Mouse (Mus musculus) left cerebral cortex, adult 9 months (tissue): ENCODE data around the gene Nectin1.
A peak's percentile ranks its signal among the peaks of the same experiment; 100 is the strongest.

ENCODE experiments used
- DNase-seq, 2 experiments: peaks; one replicate each; pipeline ENCODE4 v3.0.0; 2022; ENCODE audit warnings: low spot score in 2 of 2

The Nectin1 gene

DNA sequence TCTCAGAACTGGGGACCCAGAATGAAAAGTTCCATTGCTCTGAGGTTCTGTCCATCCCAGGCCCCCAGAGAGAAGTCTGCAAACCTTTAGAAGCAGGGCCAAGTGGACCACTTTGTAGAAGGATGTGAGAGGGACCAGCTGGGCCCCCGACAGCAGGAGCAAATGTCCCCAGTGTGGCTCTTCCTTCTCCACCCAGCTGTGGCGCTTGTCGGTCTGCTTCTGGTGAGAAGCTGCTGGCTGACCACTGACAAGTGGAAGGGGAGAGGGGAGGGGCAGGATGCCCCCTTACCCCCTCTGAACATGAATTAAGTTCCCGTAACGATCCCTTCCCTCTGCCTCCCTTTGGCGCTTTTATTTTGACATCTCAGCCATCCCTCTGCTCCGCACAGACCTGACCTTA, 54.0 kb downstream of the Nectin1 start:
- no peak for DNase-seq

DNA sequence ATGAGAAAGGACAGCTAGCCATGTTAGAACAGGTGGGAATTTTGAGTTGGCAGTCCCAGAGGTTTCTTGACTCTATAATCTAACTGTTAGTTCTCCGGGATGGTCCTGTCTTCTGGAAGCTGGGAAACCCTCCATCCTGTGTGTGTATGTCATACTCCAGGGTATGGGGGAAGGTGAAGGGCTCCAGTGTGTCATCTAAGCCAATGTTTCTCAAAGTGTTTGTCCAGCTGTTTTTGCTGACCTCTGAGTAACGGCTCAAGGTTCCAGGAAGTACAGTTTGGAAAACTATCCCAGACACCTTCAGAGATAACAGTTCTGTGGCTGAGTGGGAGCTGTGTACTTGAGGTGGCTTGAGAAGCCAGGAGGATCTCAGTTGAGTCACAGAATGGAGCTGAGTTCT, 56.7 kb downstream of the Nectin1 start:
- DNase-seq, result no peak

DNA sequence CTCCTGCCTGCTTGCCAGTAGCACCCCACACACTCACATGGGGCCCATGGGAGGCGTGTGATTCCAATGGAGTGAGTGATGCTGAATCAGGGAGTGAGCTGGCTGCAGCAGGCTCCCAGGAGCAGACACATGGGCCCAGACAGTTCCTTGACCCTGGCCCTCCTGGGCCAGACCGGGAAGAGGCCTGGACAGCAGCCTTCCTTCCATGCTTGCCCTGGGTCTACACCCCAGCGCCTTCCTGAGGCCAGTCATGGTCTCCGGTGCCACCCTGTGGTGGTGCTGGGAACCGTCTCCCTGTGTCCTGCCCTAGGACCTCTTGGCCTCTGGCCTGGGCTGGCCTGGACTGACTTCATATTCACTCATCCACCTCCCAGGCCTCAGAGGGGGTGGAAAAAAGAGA, 58.1 kb downstream of the Nectin1 start:
- DNase-seq, result peak in 1 of 2 experiments; percentile 64

DNA sequence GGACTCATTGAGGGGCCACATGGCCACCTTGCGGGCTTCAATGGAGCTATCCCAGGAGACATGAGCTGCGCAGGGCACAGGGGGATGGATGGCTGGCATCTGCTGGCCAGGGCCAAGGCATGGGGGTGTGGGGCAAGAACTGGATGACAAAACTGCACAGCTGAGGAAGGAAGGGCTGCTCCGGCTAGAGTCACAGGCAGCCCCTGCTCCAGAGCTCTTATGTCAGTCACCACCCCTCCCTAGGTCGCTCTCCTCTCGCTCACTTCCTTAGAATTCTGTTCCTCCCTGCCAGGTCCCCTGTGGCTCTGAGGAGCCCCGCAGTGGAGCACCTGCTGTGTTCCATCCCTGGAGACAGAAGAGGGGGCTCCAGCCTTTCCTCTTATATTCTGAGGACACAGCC, 63.8 kb downstream of the Nectin1 start:
- DNase-seq, result no peak

DNA sequence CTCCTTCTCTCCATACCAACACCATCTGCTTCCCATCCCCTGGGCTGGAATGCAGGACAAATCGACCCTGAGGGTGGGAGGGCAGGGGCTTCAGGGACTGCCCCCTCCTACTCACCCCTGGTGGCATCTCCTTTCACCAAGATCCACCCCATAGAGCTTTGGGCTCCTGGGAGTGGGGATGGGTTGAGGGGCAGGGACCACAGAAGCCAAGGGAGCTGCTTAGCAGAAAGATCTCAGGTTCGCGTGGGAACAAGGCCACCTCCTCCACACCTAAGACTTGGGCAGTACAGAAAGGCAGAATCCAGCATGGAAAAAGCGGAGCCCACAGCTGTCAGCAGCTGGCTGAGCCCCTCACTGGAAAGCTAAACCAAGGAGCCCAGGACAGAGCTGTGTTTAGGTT, 64.3 kb downstream of the Nectin1 start:
- DNase-seq, result no peak

DNA sequence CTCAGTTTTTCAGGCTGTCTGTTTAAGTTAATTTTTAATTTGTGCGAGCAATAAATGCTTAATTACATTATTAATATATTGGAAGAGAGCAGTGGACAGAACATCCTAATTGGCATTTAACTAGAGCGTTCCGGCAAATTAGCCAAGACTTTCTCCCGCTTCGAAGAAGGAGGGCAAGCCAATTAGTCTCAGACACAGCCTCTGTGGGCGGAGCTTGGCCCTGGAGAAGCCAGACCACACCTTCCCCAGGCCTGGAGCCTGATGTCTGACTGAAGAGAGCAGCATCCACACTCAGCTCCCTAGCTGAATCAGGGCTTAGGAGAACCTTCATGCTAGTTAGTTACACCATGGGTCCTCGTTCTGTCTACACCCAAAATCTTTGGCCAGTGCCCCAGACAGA, 64.8 kb downstream of the Nectin1 start:
- DNase-seq, result no peak

DNA sequence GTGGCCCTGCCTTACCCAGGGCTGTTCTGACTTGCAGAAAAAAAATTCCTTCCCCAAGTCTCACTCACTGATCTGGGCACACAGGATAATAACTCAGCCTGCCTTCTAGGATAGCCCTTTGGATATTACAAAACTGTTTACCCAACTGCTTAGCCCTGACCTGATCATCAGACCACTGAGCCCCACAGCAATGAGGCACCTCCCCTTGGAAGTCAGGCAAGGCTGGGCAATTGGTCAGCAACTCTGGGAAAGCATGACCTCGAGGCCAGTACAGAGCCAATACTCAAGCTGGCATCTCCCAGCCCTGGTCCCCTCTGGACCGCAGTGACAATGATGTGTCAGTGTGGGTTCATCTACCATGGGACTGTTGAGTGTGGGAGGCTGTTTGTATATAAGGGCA, 69.4 kb downstream of the Nectin1 start:
- DNase-seq, result no peak

DNA sequence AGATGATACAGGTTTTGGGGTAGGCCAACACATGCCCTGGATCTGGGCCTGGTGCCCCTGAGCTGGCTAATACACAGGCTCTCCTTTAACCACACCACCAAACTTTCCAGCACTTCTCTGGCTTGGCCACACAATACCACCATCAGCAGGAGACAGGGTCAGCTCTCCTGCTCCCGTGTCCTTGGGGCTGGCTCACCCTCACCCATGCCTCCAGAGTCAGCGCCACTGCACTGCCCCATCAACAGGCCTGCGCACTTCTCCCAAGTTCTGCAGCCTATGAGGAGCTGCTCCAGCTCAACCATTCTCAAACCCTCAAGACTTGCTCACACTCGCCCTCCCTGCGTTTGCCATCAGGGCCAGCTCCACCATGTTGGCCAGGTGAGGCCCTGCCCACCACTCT, 78.4 kb downstream of the Nectin1 start:
- DNase-seq, result no peak

DNA sequence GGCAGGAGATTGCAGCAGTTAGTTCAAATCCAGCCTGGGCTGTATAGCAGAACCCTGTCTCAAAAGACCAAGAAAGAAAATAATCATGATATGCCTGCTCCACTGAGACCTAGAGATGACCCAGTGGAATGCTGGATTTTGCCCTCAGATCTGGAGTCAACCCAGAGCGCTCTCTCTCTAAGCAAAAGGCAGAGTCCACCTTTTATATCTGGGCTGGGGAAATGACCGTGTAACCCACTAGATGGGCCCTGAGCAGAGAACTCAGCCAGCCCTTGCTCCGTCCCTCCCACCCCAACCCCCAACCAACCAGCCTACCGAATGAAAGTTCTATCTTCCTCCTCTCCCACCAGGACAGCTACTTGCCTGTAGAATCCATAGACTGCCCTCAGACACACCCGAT, 81.4 kb downstream of the Nectin1 start:
- no peak for DNase-seq

DNA sequence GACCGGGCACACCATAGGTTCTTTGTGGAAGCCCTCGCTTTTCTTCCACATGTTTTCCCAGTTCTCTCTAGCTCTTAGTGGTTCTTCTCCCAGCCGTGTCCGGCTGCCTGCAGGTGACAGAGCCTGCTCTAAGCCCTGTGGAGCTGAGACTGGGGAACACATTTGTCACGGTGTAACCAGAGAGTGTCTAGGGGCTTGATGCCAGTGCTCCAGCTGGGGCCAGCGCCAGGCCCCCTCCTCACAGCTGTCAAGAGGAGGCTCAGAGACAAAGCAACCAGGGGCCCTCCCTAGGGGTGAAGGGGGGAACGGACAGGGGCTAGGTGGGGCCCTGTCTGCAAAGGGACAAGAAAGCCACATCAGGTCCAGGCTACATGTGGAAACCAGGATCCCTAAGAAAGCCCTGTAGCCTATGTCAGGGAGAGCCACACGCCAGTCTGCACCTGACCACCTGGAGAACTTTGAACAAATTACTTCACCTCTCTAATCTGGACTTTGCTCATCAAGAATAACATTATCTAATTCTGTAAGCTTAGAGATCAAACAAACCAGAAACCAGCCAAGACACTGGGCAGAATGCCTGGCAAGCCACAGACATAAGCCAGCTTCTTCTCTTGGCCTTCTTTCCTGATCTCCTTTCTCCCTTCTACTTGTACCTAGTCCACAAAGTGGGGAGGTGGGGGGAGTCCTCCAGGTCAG, 82.9 kb downstream of the Nectin1 start:
- no peak for DNase-seq

DNA sequence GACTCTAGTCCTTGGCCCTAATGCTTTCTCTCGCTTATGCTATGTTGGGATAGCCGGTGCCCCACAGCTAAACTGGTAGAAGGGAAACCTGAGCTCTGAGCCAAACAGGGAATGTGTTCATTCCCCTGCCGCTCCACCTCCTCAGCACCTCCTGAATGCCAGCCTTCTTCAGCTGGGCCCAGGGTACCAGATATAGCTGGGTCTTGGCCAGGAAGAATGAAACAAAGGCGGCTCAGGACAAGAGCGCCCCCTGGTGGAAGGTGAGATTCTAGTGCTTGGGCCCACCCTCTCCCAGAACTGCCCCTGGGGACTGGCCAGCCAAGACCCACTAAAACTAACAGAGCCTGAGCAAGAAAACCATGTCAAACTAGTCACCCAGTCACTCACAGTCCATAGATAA, 83.8 kb downstream of the Nectin1 start:
- peak in 1 of 2 experiments; percentile 47 for DNase-seq

DNA sequence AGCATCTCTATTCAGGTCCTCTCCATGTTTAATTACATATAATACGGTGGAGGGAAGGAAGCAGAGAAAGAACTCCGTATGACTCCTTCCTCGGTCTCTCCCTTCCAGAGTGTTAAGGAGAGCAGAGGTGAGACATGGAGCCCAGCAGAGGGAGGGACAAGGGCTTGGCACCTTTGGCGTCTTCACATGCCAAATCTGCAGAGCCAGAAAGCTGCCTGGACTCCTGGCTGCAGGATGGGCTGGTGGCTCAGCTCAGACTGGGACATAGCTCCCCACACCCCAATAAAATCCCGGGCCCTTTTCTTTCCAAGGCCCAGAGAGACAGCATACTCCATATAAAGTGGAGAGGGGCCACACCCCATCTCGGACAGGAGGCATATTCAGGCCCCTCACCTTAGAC, 85.2 kb downstream of the Nectin1 start:
- no peak for DNase-seq

DNA sequence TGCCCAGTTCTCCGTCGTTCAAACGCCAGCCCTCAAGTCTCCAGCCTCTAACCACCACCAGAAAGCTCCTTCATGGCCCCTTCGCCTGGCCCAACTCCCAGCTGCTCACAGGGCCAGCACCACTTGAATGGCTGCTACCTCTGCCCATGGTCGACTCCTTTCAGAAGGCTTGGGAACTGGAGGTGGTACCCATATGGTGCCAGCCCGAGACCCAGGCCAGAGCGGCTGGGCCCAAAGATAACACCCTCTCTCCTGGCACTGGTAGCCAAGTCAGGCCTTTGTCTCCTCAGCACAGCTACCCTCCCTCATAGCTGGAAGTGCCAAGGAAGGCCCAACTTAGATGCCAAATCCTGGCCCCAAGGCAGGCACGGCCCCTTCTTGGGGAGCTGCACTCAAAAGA, 89.4 kb downstream of the Nectin1 start:
- no peak for DNase-seq

DNA sequence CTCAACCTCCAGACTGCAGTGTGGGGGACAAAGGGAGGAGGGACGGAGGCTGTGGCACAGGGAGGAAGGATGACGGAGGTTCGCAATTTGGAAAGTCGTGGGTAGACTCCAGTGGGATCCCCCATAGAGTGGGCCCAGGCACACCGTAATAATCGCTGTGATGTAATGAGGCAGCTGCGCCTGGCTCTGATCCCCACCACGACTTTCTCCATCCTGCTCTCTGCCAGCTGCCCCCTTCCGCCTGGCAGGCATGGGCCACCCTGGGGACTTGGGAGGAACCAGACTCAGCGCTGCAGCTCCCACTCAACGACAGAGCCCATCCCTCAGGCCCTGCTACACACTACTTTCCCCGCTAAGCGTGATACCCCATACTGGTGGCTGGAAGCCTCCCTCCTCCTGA, 90.5 kb downstream of the Nectin1 start:
- DNase-seq, result no peak

DNA sequence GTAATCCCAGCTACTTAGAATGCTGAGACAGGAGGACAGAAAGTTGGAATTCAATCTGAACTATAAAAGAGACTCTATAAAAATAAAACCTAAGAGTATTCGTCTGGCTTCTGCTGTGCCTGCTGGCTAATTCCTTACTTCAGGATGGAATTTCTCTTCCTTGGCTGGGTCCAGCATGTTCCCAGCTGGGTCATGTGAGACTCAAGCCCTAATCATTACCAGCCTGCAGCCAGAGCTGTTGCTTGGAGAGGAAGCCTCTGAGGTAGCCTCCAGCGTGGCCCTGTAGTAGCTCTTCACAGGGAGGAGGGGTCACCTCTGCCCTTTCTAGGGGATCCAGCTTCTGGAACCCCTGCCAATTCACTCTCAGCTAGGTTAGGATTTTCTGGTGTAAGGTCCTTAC, 94.8 kb downstream of the Nectin1 start:
- no peak for DNase-seq

DNA sequence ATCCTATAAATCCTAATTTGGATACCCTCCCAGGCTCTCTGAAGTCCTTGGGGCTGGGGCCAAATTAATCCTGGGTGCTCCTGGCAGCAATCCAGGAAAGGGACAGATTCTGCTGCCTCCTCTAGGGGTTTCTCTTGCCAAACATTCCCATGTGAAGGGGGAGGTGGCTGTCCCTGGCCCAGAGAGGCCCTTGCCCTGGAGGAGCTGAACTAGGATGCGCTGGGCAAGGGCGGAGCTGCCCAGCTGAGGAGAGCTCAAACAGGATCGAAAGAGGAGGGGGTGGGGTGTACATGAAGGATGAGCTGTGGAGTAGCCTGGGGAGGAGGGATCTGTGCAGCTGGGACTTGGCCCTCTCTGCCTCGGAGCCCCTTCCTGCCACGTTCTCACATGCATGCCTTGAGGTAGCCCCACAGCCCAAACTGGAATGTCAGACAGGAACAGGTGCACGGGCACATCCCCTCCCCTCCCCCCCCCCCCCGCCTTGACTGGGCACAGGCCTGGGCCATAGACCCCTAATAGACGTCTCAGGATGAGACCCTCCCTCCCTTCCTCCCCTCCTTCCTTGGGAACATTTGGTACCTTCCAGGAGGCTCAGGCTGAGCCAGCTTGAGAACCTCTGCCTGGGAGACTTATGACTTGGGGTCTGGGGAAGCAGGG, 99.3 kb downstream of the Nectin1 start:
- no peak for DNase-seq

DNA sequence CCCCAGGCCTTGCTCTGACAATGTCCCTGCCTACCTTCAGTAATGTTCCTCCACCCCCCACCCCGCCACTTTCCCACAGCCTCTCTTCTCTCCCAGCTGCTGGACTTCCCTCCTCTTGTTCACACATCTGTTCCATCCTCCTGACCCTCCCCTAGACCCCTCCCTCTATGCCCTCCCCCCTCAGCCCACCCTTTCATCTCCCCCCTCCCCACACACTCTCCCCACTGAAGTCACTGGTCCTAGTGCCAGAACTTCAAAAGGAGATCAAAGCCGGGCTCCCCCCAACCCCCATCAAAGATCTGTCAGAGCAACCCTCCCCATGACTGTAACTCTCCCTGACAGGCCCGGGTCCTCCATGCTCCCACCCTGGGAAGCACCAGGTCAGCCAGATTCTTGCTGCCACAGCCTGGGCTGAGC, 99.9 kb downstream of the Nectin1 start:
- no peak for DNase-seq

DNA sequence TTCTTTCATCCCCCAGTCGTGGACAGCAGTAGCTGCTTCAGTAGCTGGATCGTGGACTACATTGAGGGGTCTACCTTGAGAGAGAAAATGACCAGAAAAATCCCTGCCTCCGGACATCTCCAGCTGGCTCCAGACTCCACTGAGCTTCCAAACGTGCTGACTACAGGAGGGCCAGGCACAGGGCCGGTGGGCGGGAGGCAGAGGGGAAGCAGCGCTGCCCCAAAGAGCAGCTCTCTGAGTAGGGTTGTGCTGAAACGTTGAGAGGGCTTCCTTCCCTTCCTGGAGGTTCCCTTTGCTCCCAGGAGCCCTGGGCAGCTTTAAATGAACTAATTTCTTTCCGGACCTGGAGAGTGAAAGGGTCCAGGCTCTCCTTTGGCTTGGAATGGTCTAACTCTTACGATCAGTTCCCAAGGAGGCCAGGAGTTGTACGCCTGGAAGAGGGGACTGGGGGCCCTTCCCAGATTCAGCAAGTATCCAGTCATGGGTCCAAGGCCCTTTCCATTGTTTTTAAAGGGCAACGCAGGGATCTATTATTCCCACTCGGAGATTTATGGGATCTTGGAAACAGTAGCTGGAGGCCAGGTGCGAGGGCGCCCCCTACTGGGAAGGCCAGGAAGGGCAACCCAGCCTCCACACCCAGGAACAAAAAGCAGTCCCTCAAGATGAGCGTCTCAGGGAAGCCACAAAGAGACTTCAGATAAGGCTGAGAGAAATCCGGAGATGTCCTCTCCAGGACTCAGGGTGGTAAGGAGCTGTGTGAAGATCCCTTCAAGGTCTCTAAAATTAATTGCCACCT, 102.1 kb downstream of the Nectin1 start:
- peak in 1 of 2 experiments; percentile 71 for DNase-seq

DNA sequence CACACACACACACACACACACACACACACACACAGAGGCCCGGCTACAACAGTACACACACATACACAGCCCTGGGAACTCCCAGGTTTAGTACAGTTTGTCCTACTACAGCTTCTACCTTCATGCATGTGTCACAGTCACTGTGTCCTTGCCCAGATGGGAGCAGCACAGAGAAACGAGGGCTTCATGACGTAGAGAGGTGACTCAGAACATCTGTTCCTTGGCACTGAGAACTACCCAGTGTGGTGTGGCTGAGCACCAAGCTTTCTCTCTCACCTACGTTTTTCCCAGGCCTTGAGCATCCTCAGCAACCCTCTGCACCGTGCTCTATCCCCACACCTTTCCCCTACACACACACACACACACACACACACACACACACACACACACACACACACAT, 104.1 kb downstream of the Nectin1 start:
- peak; percentile 32 to 80 for DNase-seq

DNA sequence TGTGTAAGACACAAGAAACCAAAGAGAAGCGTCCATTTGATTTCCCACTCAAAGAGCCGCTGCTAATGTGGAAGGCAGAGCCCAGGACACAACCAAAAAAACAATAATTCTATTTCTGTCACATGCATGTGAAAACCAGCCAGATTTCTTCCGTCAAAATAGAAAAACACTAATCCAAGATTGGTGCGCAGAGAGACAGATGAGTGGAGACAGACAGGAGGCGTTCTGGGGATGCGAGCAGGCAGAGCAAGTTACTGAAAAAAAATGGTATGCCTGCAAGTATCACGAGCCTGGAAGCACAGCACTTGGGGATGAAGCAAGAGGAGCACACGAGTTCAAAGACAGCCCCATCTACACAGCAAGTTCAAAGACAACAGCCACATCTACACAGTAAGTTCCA, 106.5 kb downstream of the Nectin1 start:
- no peak for DNase-seq

DNA sequence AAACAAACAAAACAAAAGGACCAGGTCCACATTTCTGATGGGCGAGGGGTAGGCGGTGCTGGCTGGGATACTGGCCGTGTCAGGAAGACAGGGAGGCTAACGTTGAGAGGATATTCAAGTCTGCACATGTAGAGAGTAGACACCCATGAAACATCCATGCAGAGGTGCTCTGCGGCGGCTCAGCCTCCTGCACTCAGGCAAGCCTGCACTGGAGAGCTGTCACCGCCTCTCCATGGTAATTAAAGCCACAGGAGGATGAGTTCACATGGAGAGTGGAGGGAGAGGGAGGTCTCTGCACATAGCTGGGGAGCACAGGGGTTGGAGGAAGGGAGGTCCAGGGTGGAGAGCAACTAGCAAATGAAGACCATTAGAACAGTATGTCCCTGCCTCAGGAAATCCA, 107.4 kb downstream of the Nectin1 start:
- DNase-seq, result no peak

DNA sequence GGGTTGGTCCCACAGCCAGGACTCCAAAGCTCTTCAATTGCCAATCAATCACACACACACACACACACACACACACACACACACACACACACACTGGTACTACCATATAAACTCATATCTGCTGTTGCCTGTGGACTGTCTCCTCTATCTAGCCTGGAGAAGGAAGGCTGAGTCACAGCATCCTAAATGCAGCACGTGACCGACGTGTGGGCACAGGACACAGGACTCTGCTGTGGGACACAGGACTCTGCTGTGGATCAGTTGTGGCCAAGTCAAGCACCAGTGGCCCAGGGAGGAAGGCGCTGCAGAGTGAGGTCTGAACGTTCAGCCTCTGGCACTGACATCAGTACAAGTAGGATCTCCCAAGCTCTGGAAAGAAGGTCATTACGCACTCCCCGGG, 112.1 kb downstream of the Nectin1 start:
- DNase-seq, result no peak
